Mouse (Mus musculus) CD4-positive, CD25-positive, alpha-beta regulatory T cell, adult 4 months (primary cell): Measurements from ENCODE around the gene F13a1. TPM values are rescaled to one million over a fixed set of nuclear protein-coding genes. Genes with fewer than 3 reads are reported as not detected.

Experiments used
- ATAC-seq: one replicate; pipeline ENCODE4 v1.8.0; 2017
- polyA plus RNA-seq, 2 experiments: library from polyadenylated mRNA; unstranded; fragments of 100-300 nt; shearing (Covaris generic); gene quantifications; one replicate each; pipeline ENCODE4 v1.2.1; 2017

The F13a1 gene
- polyA plus RNA-seq, 2 experiments from 2014 or later = 0.75 to 1.7 TPM

DNA sequence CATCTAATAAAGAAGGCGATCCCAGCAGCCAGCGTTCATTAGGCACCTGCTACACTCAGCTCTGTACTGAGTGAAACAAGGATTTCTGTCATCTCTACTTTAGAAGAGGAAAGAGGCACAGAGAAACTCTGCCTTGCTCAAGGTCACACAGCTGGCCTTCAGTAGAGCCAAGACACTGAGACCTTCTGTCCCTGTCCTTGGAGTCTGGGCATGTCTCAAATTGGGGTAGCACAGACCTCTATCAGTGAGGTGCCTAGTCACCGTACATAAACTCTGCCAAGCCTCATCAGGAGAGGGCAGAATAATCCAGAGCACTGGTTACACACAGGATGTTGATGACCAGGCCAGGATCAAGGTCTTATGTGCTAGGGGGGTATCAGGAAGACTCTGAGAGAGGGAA lies 108.2 kb downstream of the F13a1 start:
- ATAC-seq = no peak

DNA sequence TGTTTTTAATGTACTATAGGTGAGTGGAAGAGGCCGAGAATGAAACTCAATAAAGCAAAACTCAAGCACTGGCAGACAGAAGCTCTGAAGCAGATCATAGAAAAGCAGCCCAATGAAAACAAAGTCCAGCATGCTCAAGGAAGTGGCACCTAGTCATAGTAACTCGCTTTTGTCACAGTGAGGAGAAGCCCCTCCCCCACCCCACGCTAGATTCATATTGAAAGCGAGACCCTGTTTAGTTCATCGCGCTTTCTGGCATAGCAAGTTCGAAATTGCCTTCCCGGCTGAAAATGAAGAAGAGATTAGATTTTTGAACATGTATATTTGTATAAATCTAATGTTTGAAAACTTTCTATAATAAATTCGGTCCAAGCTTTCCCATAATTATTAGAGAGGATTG lies 118.0 kb downstream of the F13a1 start:
- ATAC-seq = peak; percentile 43

DNA sequence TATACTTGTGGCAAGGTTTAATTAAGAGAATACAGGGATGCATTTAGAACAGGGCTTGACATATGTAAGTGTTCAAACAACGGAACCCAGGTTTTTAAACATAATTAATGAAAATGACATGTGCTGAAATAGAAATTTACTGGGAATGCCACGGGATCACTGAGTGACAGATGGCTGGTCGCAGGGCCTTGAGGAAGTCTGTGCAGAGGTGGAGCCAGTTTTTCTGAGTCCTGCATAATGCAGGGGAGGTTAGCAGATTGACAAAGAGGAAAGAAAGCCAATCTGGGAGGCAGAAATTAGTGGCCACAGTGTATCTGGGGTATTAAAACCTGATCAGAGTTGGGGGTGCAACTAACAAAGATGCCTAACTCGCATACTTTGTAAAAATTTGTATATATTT lies 130.3 kb downstream of the F13a1 start:
- no peak for ATAC-seq

DNA sequence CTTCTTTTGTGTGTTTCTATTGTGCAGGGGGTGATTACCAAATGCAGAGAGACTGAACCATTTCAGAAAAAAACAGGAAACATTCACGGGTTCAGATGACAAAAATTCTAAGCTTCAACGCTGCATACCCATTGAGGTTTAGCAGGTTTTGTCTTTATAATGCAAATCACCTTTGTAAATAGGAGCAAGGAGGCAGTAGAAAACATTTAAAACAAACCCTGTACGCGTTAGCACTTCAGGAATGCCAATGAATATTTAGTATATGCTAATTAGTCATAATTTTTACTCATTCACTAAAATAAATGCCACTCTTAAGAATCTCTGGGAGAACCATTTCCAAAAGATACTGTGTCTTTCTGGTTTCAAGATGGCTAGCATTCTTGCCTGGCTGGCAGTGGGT lies 146.2 kb downstream of the F13a1 start:
- ATAC-seq = peak; percentile 49

DNA sequence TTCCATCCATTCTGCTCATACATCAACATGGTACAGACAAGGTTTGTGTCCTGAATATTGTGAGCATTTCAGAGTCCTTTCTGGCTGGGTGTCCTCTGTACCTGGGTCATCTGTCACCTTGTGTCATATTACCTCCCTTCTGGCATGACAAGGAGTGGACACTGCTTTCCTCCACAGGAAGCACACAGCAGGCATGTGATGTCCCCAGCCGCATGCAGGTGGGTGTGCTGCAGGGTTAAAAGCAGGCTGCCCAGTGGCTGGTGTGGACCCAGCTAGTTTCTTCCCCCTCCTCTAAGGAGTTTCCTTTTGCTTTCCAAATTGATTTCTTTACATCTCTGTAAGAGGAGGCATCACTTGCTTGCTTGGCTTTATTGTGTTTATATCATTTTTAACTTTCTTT lies 146.6 kb downstream of the F13a1 start:
- peak; percentile 53 for ATAC-seq

DNA sequence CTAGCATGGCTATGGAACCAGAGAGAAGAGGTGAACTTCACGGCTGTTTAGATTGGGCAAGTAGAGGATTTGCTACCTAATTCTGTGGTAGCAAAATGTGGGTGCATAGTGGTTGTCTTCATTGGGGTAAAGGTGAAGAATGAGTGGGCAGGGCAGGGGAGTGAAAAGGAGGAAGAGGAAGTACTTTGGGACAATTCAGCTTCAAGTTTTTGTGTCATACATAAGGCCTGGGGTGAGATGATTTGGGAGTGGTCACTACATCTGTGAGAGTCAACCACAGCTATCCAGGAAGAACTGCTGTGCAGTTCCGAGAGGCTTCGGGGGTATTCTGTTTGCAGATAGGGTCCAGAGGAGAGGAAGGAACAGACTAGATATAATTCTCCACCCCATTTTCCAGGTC lies 148.4 kb downstream of the F13a1 start:
- ATAC-seq = no peak

DNA sequence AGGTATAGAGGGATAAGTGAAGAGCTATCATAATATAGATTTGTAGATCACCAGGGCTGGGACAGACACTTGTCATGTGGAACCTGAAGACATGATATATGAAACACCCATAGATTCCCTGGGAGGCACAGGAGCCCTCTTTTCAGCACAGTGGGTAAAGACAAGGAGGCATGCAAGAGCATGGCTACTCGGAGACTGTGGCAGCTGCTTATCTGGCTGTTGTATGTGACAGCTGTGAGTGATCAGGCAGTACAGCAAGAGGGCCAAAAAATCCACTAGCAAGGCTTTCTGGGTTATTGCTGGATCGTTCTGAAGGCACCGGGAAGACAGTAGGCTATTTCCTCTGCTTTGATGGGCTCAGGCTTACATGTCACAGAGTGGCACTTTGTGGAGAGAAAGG lies 149.0 kb downstream of the F13a1 start:
- no peak for ATAC-seq

DNA sequence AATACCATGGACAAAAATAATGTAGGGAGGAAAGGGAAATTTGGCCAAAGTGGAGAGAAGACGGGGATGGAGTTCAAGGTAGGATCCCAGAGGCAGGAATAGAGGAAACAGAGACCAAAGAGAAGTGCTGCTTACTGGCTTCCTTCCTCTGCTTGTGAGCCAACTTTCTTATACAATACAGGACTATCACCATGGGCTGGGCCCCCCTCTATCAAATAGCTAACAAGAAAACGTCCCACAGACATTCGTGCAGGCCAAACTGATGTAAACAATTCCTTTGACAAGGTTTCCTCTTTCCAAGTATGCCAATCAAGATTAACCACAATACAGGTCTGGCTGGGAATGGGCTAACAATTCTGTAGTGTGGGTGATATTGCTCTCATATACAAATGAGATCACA lies 154.0 kb downstream of the F13a1 start:
- no peak for ATAC-seq

DNA sequence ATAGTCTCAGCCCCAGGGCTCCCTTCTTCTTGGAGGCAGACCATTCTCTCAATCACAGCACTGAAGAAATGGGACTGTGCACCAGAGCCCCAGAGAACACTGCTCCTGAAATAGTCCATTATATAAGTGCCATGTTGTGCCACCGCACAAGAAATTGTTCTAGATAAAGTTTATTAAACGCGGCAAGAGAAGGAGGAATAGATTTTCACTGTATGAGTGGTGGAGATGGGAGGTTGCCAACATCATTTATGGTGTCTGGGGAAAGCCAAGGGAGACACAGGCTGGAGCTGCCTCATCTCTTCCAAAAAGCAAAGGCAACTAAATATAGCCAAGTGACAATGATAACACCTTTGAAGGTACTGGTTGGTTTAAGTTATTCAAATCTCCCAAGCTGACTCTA lies 156.3 kb downstream of the F13a1 start:
- no peak for ATAC-seq

DNA sequence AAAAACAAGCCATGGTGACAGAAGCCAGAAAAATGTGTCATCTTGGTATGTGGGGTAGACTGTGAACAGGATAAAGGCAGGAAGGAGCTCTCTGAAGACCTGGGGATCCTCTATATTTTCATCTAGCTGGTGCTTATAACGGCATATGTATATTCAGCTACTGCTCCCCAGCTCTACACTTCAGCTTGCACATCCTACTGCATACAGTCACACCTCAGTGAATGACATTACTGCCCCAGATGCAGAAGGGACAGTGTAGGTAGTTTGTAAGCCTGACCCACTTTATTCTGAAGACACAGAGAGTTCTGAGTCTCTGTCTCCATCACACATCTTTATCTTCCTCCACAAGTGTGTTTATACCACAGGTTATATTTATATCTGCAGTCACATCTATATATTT lies 157.8 kb downstream of the F13a1 start:
- no peak for ATAC-seq

DNA sequence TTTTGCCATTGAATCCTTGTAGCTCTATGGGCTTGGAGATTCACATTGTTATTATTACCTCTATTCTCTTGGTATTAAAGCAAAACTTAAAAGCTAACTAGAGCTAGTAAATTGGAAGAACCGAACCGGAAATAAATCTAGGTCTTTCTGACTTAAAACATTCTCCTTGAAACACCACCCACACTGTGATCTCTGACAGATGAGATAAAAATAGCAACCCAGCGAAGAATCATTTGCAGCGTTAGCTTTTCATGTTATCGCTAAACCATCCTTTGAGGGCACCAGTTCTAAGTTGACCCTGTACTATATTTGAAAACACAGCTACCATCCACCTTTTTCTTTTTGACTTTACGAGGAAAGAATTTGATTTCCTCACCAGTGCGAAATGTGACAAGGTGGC lies 164.1 kb downstream of the F13a1 start:
- ATAC-seq = peak; percentile 83

DNA sequence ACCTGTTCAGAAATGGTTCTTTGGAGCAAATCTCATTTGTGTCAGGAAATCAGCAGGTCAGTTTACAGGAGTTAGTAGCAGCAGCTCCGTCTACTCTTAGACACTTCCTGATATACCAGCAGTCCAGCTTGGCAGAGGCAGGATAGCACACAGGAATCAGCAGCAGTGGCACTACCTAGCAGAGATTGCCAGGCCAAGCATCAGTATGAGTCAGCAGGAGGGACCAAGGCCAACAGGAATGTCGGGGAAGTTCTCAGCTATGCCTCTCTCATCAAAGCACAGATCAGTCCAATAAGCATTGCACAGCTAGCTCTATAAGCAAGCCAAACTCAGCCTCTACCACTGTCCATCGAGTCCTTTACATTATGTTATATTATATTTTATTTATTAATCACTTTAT lies 210.9 kb downstream of the F13a1 start:
- ATAC-seq = no peak
